In the genomic region with DNA sequence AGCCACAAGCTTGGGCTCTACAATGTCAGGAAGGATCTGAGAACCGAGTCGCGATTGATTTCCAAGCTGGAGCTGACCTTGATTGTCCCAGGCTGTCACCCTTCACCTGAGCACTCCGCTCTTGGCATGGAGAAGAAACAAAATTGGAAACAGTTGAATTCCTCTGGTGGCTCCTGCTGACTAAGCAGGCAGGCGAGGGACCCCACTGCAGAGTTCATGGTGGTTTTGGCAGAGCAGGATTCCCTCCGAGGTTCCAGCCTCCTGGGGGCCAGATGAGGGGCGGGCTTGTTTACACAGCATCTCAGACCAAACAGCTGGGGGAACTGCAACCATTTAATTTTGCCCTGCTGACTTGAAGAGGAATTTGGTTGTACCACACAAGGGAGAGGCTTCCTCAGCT, we compare ENCODE assay signal across 9 mouse cellular contexts.
DNase-seq lines count a peak whose midpoint lies in the region; ATAC-seq lines count a peak whose summit lies in the region.
"Had no signal": no experiment of that assay in that cellular context is flagged by ENCODE, and none has a peak within 500 bp of the region (broad histone marks: within the 10 kb centered on the region; RNA-seq: fewer than 3 reads in every experiment).

No protein-coding gene starts in this region.

- H3K9ac ChIP-seq in lung, embryonic 16.5 days (ENCODE audit: low read length), result no peak overlapping the region
- no peak overlapping the region for H3K9ac ChIP-seq in limb, embryonic 11.5 days (ENCODE audit: low read length)
- H3K9ac ChIP-seq: midbrain, embryonic 13.5 days had no signal

- peaks cover 26% of the 10 kb centered on the region for H3K4me1 ChIP-seq in lung, embryonic 16.5 days (replicated peaks; ENCODE audit: control insufficient read depth, insufficient read depth, low read length)
- H3K4me1 ChIP-seq in embryonic facial prominence, embryonic 10.5 days, result peaks cover 21% of the 10 kb centered on the region
- no peaks in the 10 kb centered on the region for H3K4me1 ChIP-seq in limb, embryonic 11.5 days (ENCODE audit: control insufficient read depth, insufficient read depth, low read length)

- DNase-seq in lung, adult 18-20 months, result no peak
- peak; percentile 67 for DNase-seq in embryonic facial prominence, embryonic 10.5 days (ENCODE audit: low spot score)
- DNase-seq in heart, adult 8-10 months (ENCODE audit: low spot score), result peak; percentile 46
- DNase-seq in limb, embryonic 11.5 days (ENCODE audit: low spot score), result peak; percentile 34
- DNase-seq in MN1 (ENCODE audit: low spot score), result no peak
- no peak for DNase-seq in left cerebral cortex, adult 9 months (ENCODE audit: low spot score in 2 of 2)

- 21% methylated on average over 7 of the region's 7 CpGs for WGBS in lung, embryonic 16.5 days
- WGBS in embryonic facial prominence, embryonic 10.5 days, result 17% methylated on average over 7 of the region's 7 CpGs
- 21% methylated on average over 7 of the region's 7 CpGs for WGBS in limb, embryonic 11.5 days

- H3K27me3 ChIP-seq in lung, embryonic 16.5 days (ENCODE audit: control insufficient read depth, insufficient read depth, low read depth, low read length), result no peaks in the 10 kb centered on the region
- H3K27me3 ChIP-seq in embryonic facial prominence, embryonic 10.5 days (replicated peaks; ENCODE audit: low read depth, poor library complexity, severe bottlenecking), result no peaks in the 10 kb centered on the region
- no peaks in the 10 kb centered on the region for H3K27me3 ChIP-seq in limb, embryonic 11.5 days (ENCODE audit: control insufficient read depth, insufficient read depth, low read length)
- H3K27me3 ChIP-seq: midbrain, embryonic 13.5 days had no signal

- no peaks in the 10 kb centered on the region for H3K36me3 ChIP-seq in lung, embryonic 16.5 days (ENCODE audit: control insufficient read depth, insufficient read depth, low read length)
- H3K36me3 ChIP-seq in embryonic facial prominence, embryonic 10.5 days (replicated peaks), result no peaks in the 10 kb centered on the region
- H3K36me3 ChIP-seq in limb, embryonic 11.5 days (ENCODE audit: control insufficient read depth, insufficient read depth, low read length), result no peaks in the 10 kb centered on the region
- H3K36me3 ChIP-seq: midbrain, embryonic 13.5 days had no signal

- H3K4me2 ChIP-seq in lung, embryonic 16.5 days (ENCODE audit: low read depth, low read length), result no peak overlapping the region
- no peak overlapping the region for H3K4me2 ChIP-seq in limb, embryonic 11.5 days (ENCODE audit: low read depth, severe bottlenecking)
- H3K4me2 ChIP-seq: midbrain, embryonic 13.5 days had no signal

- H3K9me3 ChIP-seq in lung, embryonic 16.5 days (ENCODE audit: control insufficient read depth, low read length), result no peaks in the 10 kb centered on the region
- H3K9me3 ChIP-seq in embryonic facial prominence, embryonic 10.5 days, result no peaks in the 10 kb centered on the region
- no peaks in the 10 kb centered on the region for H3K9me3 ChIP-seq in limb, embryonic 11.5 days (ENCODE audit: control insufficient read depth, low read length)
- H3K9me3 ChIP-seq: midbrain, embryonic 13.5 days had no signal

- H3K4me3 ChIP-seq in lung, embryonic 16.5 days (ENCODE audit: low read length), result no peak overlapping the region
- no peak overlapping the region for H3K4me3 ChIP-seq in embryonic facial prominence, embryonic 10.5 days
- H3K4me3 ChIP-seq in limb, embryonic 11.5 days (ENCODE audit: low read depth, low read length), result no peak overlapping the region
- H3K4me3 ChIP-seq: midbrain, embryonic 13.5 days had no signal

- H3K27ac ChIP-seq in lung, embryonic 16.5 days (ENCODE audit: low read length), result peak overlapping the region; percentile 78
- peak overlapping the region; percentile 57; the same call in 1 of the 2 replicates for H3K27ac ChIP-seq in embryonic facial prominence, embryonic 10.5 days (replicated peaks)
- no peak overlapping the region for H3K27ac ChIP-seq in limb, embryonic 11.5 days (replicated peaks; ENCODE audit: low read depth, low read length)
- H3K27ac ChIP-seq: midbrain, embryonic 13.5 days had no signal

- ATAC-seq in lung, embryonic 16.5 days (ENCODE audit: low read depth), result peak; percentile 85
- ATAC-seq in limb, embryonic 11.5 days (ENCODE audit: insufficient number of reproducible peaks, low FRiP score, low TSS enrichment, low read depth), result no peak
- ATAC-seq in cerebellum, adult (ENCODE audit: insufficient number of reproducible peaks, low FRiP score, low TSS enrichment), result no peak
- ATAC-seq: midbrain, embryonic 13.5 days had no signal

Comparison
In these comparisons a context has a peak if more than half of its experiments do, and no peak if none do; other contexts are left out.
1. DNase-seq: peak in embryonic facial prominence, embryonic 10.5 days (single experiment), heart, adult 8-10 months (single experiment) and limb, embryonic 11.5 days (single experiment); none in lung, adult 18-20 months (0 of 2), MN1 (single experiment) and left cerebral cortex, adult 9 months (0 of 2).